Mouse (Mus musculus) activated CD4-positive, CD25-positive, alpha-beta regulatory T cell (primary cell): ENCODE data around the gene Olfr771. TPM values are rescaled to one million over a fixed set of nuclear protein-coding genes. Genes with fewer than 3 reads are reported as not detected.

Experiments used
- polyA plus RNA-seq, 2 experiments: library from polyadenylated mRNA; unstranded; fragments of 100-300 nt; shearing (Covaris generic); gene quantifications; one replicate each; pipeline ENCODE4 v1.2.1; 2017

The Olfr771 gene
- not detected for polyA plus RNA-seq

GRCm38 (mm10) chr10:129164651-129165050, at the start of gene Olfr771:
TSS of gene Olfr771 (minus strand) at chr10:129164751.

GRCm38 (mm10) chr10:129187319-129187718, 22.8 kb upstream of the Olfr771 start, which contains the start of gene Olfr773:
TSS of gene Olfr773 (minus strand) at chr10:129187419.

DNA sequence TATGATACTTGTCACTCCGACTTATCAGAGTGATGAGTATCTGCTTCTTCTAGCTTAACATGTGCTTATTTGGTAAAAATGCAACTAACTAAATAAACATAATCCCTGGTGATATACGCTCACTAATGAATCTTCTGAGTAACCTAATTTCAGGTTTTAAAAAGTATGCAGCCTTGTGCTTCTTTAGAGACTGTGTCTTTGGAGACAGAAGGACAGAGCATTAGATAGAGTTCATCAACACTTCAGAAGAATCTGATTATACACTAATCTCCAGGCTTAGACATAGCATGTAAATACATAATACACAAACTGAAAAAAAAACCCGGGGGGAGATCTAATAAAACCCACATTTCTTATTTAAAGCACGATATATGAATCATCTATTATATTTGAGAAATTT, 13.3 kb upstream of the Olfr771 start, which contains the start of gene Olfr772:
Gene Olfr772 (minus strand): TSS at position 101 of the 400 bp plus-strand sequence.

DNA sequence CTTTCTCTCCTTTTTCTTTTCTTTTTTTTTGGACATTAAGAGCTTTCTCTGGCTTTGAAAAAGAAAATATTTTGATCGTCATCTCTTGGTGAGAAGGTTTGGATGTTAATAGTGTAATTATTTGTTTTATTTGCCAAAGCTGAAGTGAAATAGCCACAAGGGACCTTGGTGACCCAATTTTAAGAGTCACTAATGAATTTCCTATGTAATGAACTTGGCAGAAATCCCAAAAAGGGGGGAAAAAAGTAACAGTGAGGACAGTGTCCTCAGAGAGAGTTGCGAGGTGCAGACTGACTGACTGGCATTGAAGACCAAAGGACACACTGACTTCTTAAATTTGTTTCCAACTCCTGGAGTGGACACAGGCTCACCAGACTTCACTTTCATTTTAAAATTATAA, 25.7 kb downstream of the Olfr771 start, which contains the start of gene Olfr770:
Gene Olfr770 (minus strand): TSS at position 101 of the 400 bp plus-strand sequence.

GRCm38 (mm10) chr10:129117761-129118160, 46.8 kb downstream of the Olfr771 start, which contains the start of gene Olfr769:
TSS of gene Olfr769 (minus strand) at chr10:129117861.

Other genes starting within 250 kb of the Olfr771 start
- gene Rdh5, start 241.9 kb downstream of the Olfr771 start, polyA plus RNA-seq: 10 to 100 TPM in 1 of 2 experiments, 1 to 10 TPM in 1; 9.4 to 10.6 TPM
- 100 to 1,000 TPM; 211 to 212 TPM for gene Bloc1s1, start 240.7 kb downstream of the Olfr771 start, polyA plus RNA-seq
- gene Itga7, start 230.9 kb downstream of the Olfr771 start, polyA plus RNA-seq: 10 to 100 TPM; 10.4 to 15.0 TPM
- under 1 TPM in 1 of 2 experiments, not detected in 1; 0.33 TPM for gene Mettl7b, start 203.8 kb downstream of the Olfr771 start, polyA plus RNA-seq
- not detected for gene Olfr9, start 175.3 kb downstream of the Olfr771 start, polyA plus RNA-seq
- gene Olfr763, start 154.0 kb downstream of the Olfr771 start, polyA plus RNA-seq: not detected
- under 1 TPM in 1 of 2 experiments, not detected in 1; 0.16 TPM for gene Olfr764-ps1, start 124.9 kb downstream of the Olfr771 start, polyA plus RNA-seq
- not detected for gene Olfr765, start 114.8 kb downstream of the Olfr771 start, polyA plus RNA-seq
- not detected for gene Olfr766-ps1, start 95.8 kb downstream of the Olfr771 start, polyA plus RNA-seq
- gene Olfr767, start 81.8 kb downstream of the Olfr771 start, polyA plus RNA-seq: under 1 TPM in 1 of 2 experiments, not detected in 1; 0.02 TPM
- gene Olfr768, start 65.4 kb downstream of the Olfr771 start, polyA plus RNA-seq: not detected
- under 1 TPM in 1 of 2 experiments, not detected in 1; 0.11 TPM for gene Olfr769, start 46.9 kb downstream of the Olfr771 start, polyA plus RNA-seq
- not detected for gene Olfr770, start 25.8 kb downstream of the Olfr771 start, polyA plus RNA-seq
- gene Olfr772, start 13.2 kb upstream of the Olfr771 start, polyA plus RNA-seq: not detected
- gene Olfr773, start 22.7 kb upstream of the Olfr771 start, polyA plus RNA-seq: under 1 TPM in 1 of 2 experiments, not detected in 1; 0.25 TPM
- gene Olfr774, start 71.5 kb upstream of the Olfr771 start, polyA plus RNA-seq: not detected
- not detected for gene Olfr775, start 83.7 kb upstream of the Olfr771 start, polyA plus RNA-seq
- not detected for gene Olfr776, start 94.4 kb upstream of the Olfr771 start, polyA plus RNA-seq
- gene Olfr777, start 106.7 kb upstream of the Olfr771 start, polyA plus RNA-seq: not detected
- gene Olfr780, start 153.4 kb upstream of the Olfr771 start, polyA plus RNA-seq: under 1 TPM in 1 of 2 experiments, not detected in 1; 0.09 TPM
- gene Olfr781, start 164.1 kb upstream of the Olfr771 start, polyA plus RNA-seq: not detected
- not detected for gene Olfr782, start 184.1 kb upstream of the Olfr771 start, polyA plus RNA-seq
- not detected for gene Olfr784, start 219.3 kb upstream of the Olfr771 start, polyA plus RNA-seq
- gene Olfr785, start 240.7 kb upstream of the Olfr771 start, polyA plus RNA-seq: not detected